Mouse (Mus musculus) gastrocnemius, postnatal 14 days (tissue): ENCODE measurements around the gene Pde4d. TPM values are rescaled to one million over a fixed set of nuclear protein-coding genes. Genes with fewer than 3 reads are reported as not detected.

ENCODE experiments used
- DNase-seq: peaks from one replicate; pipeline ENCODE4 v3.0.0; 2021; ENCODE audit warnings: mixed read lengths
- intact Hi-C: fragments of 180-260 bp; cut with DNase I; formaldehyde crosslinking; loops from one replicate; pipeline ENCODE4 v1.15.1; 2025; ENCODE audit warnings: low total_unique reads
- total RNA-seq, 2 experiments: library from RNA; stranded (reverse); gene quantifications; 2 replicates each; pipeline ENCODE4 v1.2.3; 2021

Pde4d gene
- total RNA-seq, 2 experiments from 2014 or later, result 91.2 to 126 TPM

GRCm38 (mm10) chr13:108552288-108552687, 102.5 kb downstream of the Pde4d start:
- intact Hi-C loops, result no loop called here
- DNase-seq, result no peak

GRCm38 (mm10) chr13:108552995-108553394, 103.2 kb downstream of the Pde4d start:
- intact Hi-C loops, result no loop called here
- DNase-seq, result no peak

- intact Hi-C loops, result no loop called here
- DNase-seq, result no peak
These were observed 105.2 kb downstream of the Pde4d start for GRCm38 (mm10) chr13:108554901-108555300.

- DNase-seq, result no peak
- intact Hi-C loops, result no loop called here
These were observed 147.2 kb downstream of the Pde4d start for GRCm38 (mm10) chr13:108596938-108597337.

GRCm38 (mm10) chr13:108598673-108599072, 148.9 kb downstream of the Pde4d start:
- intact Hi-C loops, result no loop called here

GRCm38 (mm10) chr13:108599186-108599900, 149.6 kb downstream of the Pde4d start:
- intact Hi-C loops, result no loop called here
- no peak for DNase-seq

More at GRCm38 (mm10) chr13:108598673-108599072, 148.9 kb downstream of the Pde4d start:
- no peak for DNase-seq

GRCm38 (mm10) chr13:108601021-108601420, 151.3 kb downstream of the Pde4d start:
- no peak for DNase-seq
- intact Hi-C loops, result no loop called here

GRCm38 (mm10) chr13:108603502-108603901, 153.8 kb downstream of the Pde4d start:
- intact Hi-C loops, result no loop called here
- no peak for DNase-seq

- DNase-seq, result no peak
- intact Hi-C loops, result no loop called here
These were observed 154.5 kb downstream of the Pde4d start for GRCm38 (mm10) chr13:108604213-108604612.

GRCm38 (mm10) chr13:108618207-108618606, 168.5 kb downstream of the Pde4d start:
- DNase-seq, result no peak
- intact Hi-C loops, result no loop called here

GRCm38 (mm10) chr13:108622681-108623080, 172.9 kb downstream of the Pde4d start:
- intact Hi-C loops, result no loop called here
- DNase-seq, result no peak

GRCm38 (mm10) chr13:108623929-108624328, 174.2 kb downstream of the Pde4d start:
- intact Hi-C loops, result no loop called here
- no peak for DNase-seq

- no peak for DNase-seq
- intact Hi-C loops, result no loop called here
These were observed 176.4 kb downstream of the Pde4d start for GRCm38 (mm10) chr13:108626166-108626565.

- DNase-seq, result no peak
- intact Hi-C loops, result no loop called here
These were observed 178.8 kb downstream of the Pde4d start for GRCm38 (mm10) chr13:108628501-108628900.

GRCm38 (mm10) chr13:108630576-108630975, 180.8 kb downstream of the Pde4d start:
- no peak for DNase-seq
- intact Hi-C loops, result no loop called here

GRCm38 (mm10) chr13:108631222-108631621, 181.5 kb downstream of the Pde4d start:
- intact Hi-C loops, result no loop called here
- DNase-seq, result no peak

- DNase-seq, result no peak
- intact Hi-C loops, result no loop called here
These were observed 186.8 kb downstream of the Pde4d start for GRCm38 (mm10) chr13:108636526-108636925.

GRCm38 (mm10) chr13:108642259-108642658, 192.5 kb downstream of the Pde4d start:
- intact Hi-C loops, result no loop called here
- DNase-seq, result no peak

- intact Hi-C loops, result no loop called here
- DNase-seq, result no peak
These were observed 197.1 kb downstream of the Pde4d start for GRCm38 (mm10) chr13:108646801-108647200.

GRCm38 (mm10) chr13:108647239-108647638, 197.5 kb downstream of the Pde4d start:
- no peak for DNase-seq
- intact Hi-C loops, result no loop called here

GRCm38 (mm10) chr13:108654026-108654723, 204.4 kb downstream of the Pde4d start:
- no peak for DNase-seq
- intact Hi-C loops, result no loop called here
